Mouse (Mus musculus) E14TG2a.4 (cell line): ENCODE results near the gene Osbpl9.

ENCODE experiments used
- H3K27me3 ChIP-seq: 2 replicates; pipeline ENCODE4 v1.6.1; 2014; ENCODE audit warnings: low read length, control low read depth; ENCODE audit not compliant: insufficient read depth
- H3K36me3 ChIP-seq: 2 replicates; pipeline ENCODE4 v1.6.1; 2014; ENCODE audit warnings: low read length, control low read depth; ENCODE audit not compliant: insufficient read depth
- H3K4me1 ChIP-seq: replicated peaks from 2 replicates; pipeline ENCODE4 v1.6.1; 2014; ENCODE audit warnings: low read depth, low read length, control low read depth
- H3K4me3 ChIP-seq: replicated peaks from 2 replicates; pipeline ENCODE4 v1.5.1; 2014; ENCODE audit warnings: mild to moderate bottlenecking, low read length
- H3K9me3 ChIP-seq: 2 replicates; pipeline ENCODE4 v1.6.1; 2014; ENCODE audit warnings: low read length, control low read depth
- CTCF ChIP-seq: conservative IDR thresholded peaks from 2 replicates; pipeline ENCODE4 v1.5.1; 2014; ENCODE audit warnings: low read length
- NANOG ChIP-seq: IDR thresholded peaks from 2 replicates; pipeline ENCODE4 v1.6.1; 2014; ENCODE audit warnings: borderline replicate concordance, low read length, mixed read lengths
- POU5F1 ChIP-seq: IDR thresholded peaks from 2 replicates; pipeline ENCODE4 v1.6.1; 2014; ENCODE audit warnings: low read length, borderline replicate concordance

Osbpl9 gene

GRCm38 (mm10) chr4:109106034-109106433, 96.0 kb downstream of the Osbpl9 start:
- H3K36me3 ChIP-seq = peaks cover 3% of the 10 kb centered on the region; the same call in 1 of the 2 replicates
- no peaks in the 10 kb centered on the region for H3K27me3 ChIP-seq
- H3K4me3 ChIP-seq = no peak overlapping the region
- H3K9me3 ChIP-seq = no peaks in the 10 kb centered on the region
- H3K4me1 ChIP-seq = no peaks in the 10 kb centered on the region
- TF ChIP-seq POU5F1 (no peak), CTCF (no peak), NANOG (no peak)

DNA sequence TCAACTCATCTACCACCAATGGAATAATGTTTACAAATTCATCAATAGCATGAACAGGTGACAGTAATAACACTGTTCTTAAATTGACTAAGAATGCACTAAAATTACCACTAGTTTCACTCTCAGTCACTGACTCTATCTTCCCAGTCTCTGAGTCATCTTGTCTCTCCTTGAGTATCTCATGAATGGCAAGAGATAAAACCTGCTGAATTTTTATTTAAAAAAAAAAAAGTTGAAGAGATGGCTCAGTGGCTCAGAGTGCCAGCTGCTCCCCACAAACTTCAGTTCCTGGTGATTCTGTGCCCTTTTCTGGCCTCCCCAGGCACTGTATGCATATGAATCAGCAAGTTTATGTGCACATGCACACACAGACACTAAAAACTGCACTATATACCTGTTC, 96.8 kb downstream of the Osbpl9 start:
- Histone ChIP-seq H3K9me3 (no peaks in the 10 kb centered on the region), H3K27me3 (no peaks in the 10 kb centered on the region), H3K36me3 (peaks cover 4% of the 10 kb centered on the region; the same call in 1 of the 2 replicates), H3K4me1 (no peaks in the 10 kb centered on the region), H3K4me3 (no peak overlapping the region)
- TF ChIP-seq POU5F1 (no peak), CTCF (no peak), NANOG (no peak)

DNA sequence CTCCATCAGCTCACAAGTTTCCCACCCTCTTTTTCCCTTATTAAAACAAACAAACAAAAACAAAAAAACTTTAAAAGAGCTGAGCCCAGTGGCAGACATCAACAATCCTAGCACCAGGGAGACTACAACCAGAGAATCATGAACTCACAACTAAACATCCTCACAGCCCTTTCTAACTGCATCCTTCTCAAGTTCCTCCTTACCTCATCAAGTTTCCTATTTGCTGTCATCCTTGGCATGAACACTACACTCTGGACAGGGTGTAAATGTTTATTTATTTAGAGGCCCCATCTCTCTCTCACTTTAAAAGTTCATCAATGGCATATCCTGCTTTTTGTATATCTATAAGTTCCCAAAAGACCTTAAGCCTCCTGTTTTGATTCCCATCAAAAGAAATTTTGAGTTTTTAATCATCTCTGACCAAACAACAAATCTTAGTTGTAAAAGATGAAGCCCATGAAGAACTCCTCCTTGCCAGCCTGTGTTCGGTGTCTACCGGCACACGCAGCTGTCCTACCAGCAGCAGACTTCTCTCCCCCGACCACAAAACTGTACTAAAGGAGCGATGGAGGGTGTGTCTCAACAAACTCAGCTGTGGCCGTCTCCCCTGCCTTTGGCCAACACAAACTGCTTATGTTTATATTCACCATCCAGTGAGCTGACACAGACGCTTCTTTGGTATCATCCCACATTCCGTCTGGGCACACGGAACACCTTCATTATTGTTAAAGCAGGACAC, 98.8 kb downstream of the Osbpl9 start:
- H3K9me3 ChIP-seq = no peaks in the 10 kb centered on the region
- no peaks in the 10 kb centered on the region for H3K27me3 ChIP-seq
- H3K4me3 ChIP-seq = no peak overlapping the region
- peaks cover 4% of the 10 kb centered on the region; the same call in 1 of the 2 replicates for H3K36me3 ChIP-seq
- TF ChIP-seq POU5F1 (no peak), CTCF (no peak), NANOG (no peak)
- no peaks in the 10 kb centered on the region for H3K4me1 ChIP-seq

DNA sequence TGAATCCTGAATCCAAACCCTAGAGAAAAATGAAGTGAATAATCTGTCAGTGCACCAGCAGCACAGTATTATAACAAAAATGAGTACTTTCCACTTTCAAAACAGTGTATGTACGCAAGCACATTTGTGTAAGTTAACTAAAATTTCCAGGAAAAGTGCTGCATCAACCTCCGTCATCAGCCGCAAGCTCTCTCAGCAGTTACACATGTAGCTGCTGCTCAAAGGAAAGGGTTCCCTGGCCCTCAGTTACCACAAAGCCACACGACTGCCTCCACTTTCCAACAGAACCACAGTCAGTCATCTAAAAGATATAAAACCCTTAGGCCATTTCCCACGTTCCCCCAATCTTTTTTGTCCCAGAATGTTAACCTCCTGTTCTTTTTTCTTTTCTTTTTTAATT, 99.5 kb downstream of the Osbpl9 start:
- Histone ChIP-seq H3K9me3 (no peaks in the 10 kb centered on the region), H3K4me1 (no peaks in the 10 kb centered on the region), H3K36me3 (peaks cover 4% of the 10 kb centered on the region; the same call in 1 of the 2 replicates), H3K27me3 (no peaks in the 10 kb centered on the region), H3K4me3 (no peak overlapping the region)
- TF ChIP-seq NANOG = no peak

GRCm38 (mm10) chr4:109098861-109099260, 103.2 kb downstream of the Osbpl9 start:
- peaks cover 4% of the 10 kb centered on the region; the same call in 1 of the 2 replicates for H3K36me3 ChIP-seq

DNA sequence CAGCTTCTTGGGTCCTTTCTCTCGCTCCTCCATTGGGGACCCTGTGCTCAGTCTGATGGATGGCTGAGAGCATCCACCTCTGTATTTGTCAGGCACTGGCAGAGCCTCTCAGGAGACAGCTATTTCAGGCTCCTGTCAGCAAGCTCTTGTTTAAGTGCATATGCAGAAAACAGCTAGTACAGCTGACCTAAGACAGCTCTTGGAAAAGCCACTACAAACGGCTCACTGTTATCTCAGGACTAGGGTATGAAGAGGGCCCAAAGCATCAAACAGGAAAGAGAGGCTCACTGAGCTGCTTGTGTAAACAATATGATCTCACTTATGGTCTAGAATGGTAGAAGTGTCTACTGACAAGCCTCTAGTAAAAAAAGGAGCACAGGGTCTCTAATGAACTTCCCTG, 107.8 kb downstream of the Osbpl9 start:
- Histone ChIP-seq H3K27me3 (no peaks in the 10 kb centered on the region), H3K9me3 (no peaks in the 10 kb centered on the region), H3K36me3 (no peaks in the 10 kb centered on the region), H3K4me1 (no peaks in the 10 kb centered on the region; the same call in 1 of the 2 replicates), H3K4me3 (no peak overlapping the region)
- TF ChIP-seq CTCF (no peak), POU5F1 (no peak), NANOG (no peak)

More at GRCm38 (mm10) chr4:109098861-109099260, 103.2 kb downstream of the Osbpl9 start:
- no peaks in the 10 kb centered on the region; the same call in 1 of the 2 replicates for H3K4me1 ChIP-seq
- no peak for TF ChIP-seq POU5F1
- no peak for TF ChIP-seq CTCF
- no peak for TF ChIP-seq NANOG
- no peaks in the 10 kb centered on the region for H3K27me3 ChIP-seq
- no peaks in the 10 kb centered on the region for H3K9me3 ChIP-seq
- H3K4me3 ChIP-seq = no peak overlapping the region

DNA sequence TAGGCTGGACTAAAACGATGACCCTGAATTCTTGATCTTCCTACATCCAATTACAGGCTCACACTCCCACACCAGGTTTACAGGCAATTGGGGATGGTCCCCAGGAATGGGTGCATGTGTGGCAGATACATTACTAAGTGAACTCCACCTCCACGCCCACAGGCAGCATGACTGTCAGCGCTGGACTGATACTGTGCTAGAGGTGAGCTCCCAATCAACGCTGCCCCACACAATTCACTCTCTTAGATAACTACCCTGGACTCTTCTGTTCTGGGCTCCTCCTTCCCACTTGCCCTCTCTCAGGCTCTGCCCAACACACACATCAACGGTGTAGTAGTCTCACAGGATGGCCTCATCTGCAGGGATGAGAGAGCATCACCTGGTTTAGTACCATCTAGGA, 109.7 kb downstream of the Osbpl9 start:
- no peaks in the 10 kb centered on the region for H3K27me3 ChIP-seq
- H3K9me3 ChIP-seq = no peaks in the 10 kb centered on the region
- TF ChIP-seq NANOG = no peak
- no peak overlapping the region for H3K4me3 ChIP-seq
- no peaks in the 10 kb centered on the region for H3K36me3 ChIP-seq
- peaks cover 5% of the 10 kb centered on the region for H3K4me1 ChIP-seq

- H3K27me3 ChIP-seq = no peaks in the 10 kb centered on the region
- TF ChIP-seq POU5F1 (no peak), NANOG (no peak), CTCF (no peak)
- no peaks in the 10 kb centered on the region for H3K9me3 ChIP-seq
Observed at GRCm38 (mm10) chr4:109091241-109091777, 110.8 kb downstream of the Osbpl9 start.

DNA sequence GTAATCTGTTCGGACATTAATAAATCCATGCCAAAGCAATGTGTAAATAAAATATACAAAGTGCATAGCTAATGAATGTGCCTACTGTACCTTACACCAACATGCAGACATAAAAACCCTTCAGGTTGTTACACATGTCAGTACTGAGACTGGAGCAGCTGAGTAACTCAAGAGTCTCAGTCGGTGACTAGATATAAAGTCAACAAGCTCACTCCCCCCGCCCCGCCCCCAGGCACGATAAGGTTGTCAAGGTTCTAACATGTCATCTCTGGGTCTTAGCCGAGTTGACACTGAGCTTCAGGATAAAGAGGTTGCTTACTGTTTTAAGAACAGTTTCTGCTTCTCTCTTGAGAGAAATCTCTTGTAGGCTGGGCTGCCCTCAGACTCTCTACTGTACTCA, 112.1 kb downstream of the Osbpl9 start:
- Histone ChIP-seq H3K36me3 (0 out of 2 replicates have a peak, but pooled peaks cover 2% of the 10 kb centered on the region), H3K9me3 (no peaks in the 10 kb centered on the region)
- TF ChIP-seq NANOG = no peak
- TF ChIP-seq POU5F1 = no peak
- TF ChIP-seq CTCF = no peak

More at GRCm38 (mm10) chr4:109091241-109091777, 110.8 kb downstream of the Osbpl9 start:
- Histone ChIP-seq H3K4me3 (no peak overlapping the region), H3K4me1 (peaks cover 5% of the 10 kb centered on the region), H3K36me3 (no peaks in the 10 kb centered on the region)

More for the DNA sequence above, 112.1 kb downstream of the Osbpl9 start:
- H3K4me1 ChIP-seq = peaks cover 5% of the 10 kb centered on the region
- no peaks in the 10 kb centered on the region for H3K27me3 ChIP-seq
- no peak overlapping the region for H3K4me3 ChIP-seq
